Mouse (Mus musculus): ENCODE measurements at regions not wholly inside any gene's neighbourhood (a gene's known extent, or its start where the extent isn't known, plus 50 kb on each side); places are given as distances from the start of the nearest gene placed in this dataset.

GRCm38 (mm10) chr17:48643533-48644019, 188.9 kb downstream of the Unc5cl start:
- no peak for TF ChIP-seq CTCF (IDR thresholded peaks at IDR 0.05; ENCODE audit: low read depth, low read length)
- no peak for TF ChIP-seq GATA2 (IDR thresholded peaks at IDR 0.05; ENCODE audit: borderline replicate concordance, low read depth, low read length)
- TF ChIP-seq POLR2AphosphoS5 (IDR thresholded peaks at IDR 0.05; ENCODE audit: insufficient replicate concordance, low read depth, low read length) = no peak
- TF ChIP-seq GATA1 (IDR thresholded peaks at IDR 0.05; ENCODE audit: borderline replicate concordance, low read length) = no peak

Data from G1E (cell line).